Mouse (Mus musculus) right cerebral cortex, postnatal 10 days (tissue): ENCODE data around the gene Ttc7b.
A peak's percentile ranks its signal among the peaks of the same experiment; 100 is the strongest.

ENCODE experiments used
- DNase-seq, 2 experiments: peaks; one replicate each; pipeline ENCODE4 v3.0.0; 2021; ENCODE audit warnings: low spot score in 2 of 2

Gene Ttc7b

GRCm38 (mm10) chr12:100337351-100338018, 183.1 kb downstream of the Ttc7b start:
- DNase-seq, result peak in 1 of 2 experiments; percentile 57

- no peak for DNase-seq
Measured at GRCm38 (mm10) chr12:100336241-100336640, 184.4 kb downstream of the Ttc7b start.

- DNase-seq, result no peak
Measured at GRCm38 (mm10) chr12:100331806-100332205, 188.8 kb downstream of the Ttc7b start.

- no peak for DNase-seq
Measured at GRCm38 (mm10) chr12:100330234-100330633, 190.4 kb downstream of the Ttc7b start.

GRCm38 (mm10) chr12:100328998-100329397, 191.6 kb downstream of the Ttc7b start:
- DNase-seq, result no peak

GRCm38 (mm10) chr12:100328557-100328956, 192.1 kb downstream of the Ttc7b start:
- DNase-seq, result no peak

GRCm38 (mm10) chr12:100326732-100327131, 193.9 kb downstream of the Ttc7b start:
- no peak for DNase-seq

- DNase-seq, result no peak
Measured at GRCm38 (mm10) chr12:100325618-100326017, 195.0 kb downstream of the Ttc7b start.

- DNase-seq, result no peak
Measured at GRCm38 (mm10) chr12:100325212-100325611, 195.4 kb downstream of the Ttc7b start.

- no peak for DNase-seq
Measured at GRCm38 (mm10) chr12:100323641-100324040, 197.0 kb downstream of the Ttc7b start.

GRCm38 (mm10) chr12:100322225-100322624, 198.4 kb downstream of the Ttc7b start:
- DNase-seq, result no peak

GRCm38 (mm10) chr12:100321545-100321944, 199.1 kb downstream of the Ttc7b start:
- DNase-seq, result no peak

GRCm38 (mm10) chr12:100319746-100320145, 200.9 kb downstream of the Ttc7b start:
- DNase-seq, result no peak

- no peak for DNase-seq
Measured at GRCm38 (mm10) chr12:100317936-100318335, 202.7 kb downstream of the Ttc7b start.

- DNase-seq, result peak; percentile 66 to 80
Measured at GRCm38 (mm10) chr12:100316094-100316493, 204.5 kb downstream of the Ttc7b start.

- DNase-seq, result peak; percentile 65 to 73
Measured at GRCm38 (mm10) chr12:100315119-100315885, 205.3 kb downstream of the Ttc7b start.

- DNase-seq, result peak; percentile 68 to 82
Measured at GRCm38 (mm10) chr12:100313785-100314375, 206.7 kb downstream of the Ttc7b start.

- DNase-seq, result no peak
Measured at GRCm38 (mm10) chr12:100313209-100313608, 207.4 kb downstream of the Ttc7b start.

- no peak for DNase-seq
Measured at GRCm38 (mm10) chr12:100310471-100311392, 209.9 kb downstream of the Ttc7b start.

- DNase-seq, result no peak
Measured at GRCm38 (mm10) chr12:100309201-100309600, 211.4 kb downstream of the Ttc7b start.

GRCm38 (mm10) chr12:100307501-100308260, 212.9 kb downstream of the Ttc7b start:
- DNase-seq, result no peak
